Mouse (Mus musculus): ENCODE data around the gene S100pbp. TPM values are rescaled to one million over a fixed set of nuclear protein-coding genes. Genes with fewer than 3 reads are reported as not detected.
"Not testable (repeated sequence)": the region's sequence is repeated elsewhere in the genome, so short reads cannot be mapped to it uniquely, and the experiment has no call there.

The S100pbp gene
- polyA plus RNA-seq, 2 experiments from 2014 or later, result 20.0 to 26.1 TPM

DNA sequence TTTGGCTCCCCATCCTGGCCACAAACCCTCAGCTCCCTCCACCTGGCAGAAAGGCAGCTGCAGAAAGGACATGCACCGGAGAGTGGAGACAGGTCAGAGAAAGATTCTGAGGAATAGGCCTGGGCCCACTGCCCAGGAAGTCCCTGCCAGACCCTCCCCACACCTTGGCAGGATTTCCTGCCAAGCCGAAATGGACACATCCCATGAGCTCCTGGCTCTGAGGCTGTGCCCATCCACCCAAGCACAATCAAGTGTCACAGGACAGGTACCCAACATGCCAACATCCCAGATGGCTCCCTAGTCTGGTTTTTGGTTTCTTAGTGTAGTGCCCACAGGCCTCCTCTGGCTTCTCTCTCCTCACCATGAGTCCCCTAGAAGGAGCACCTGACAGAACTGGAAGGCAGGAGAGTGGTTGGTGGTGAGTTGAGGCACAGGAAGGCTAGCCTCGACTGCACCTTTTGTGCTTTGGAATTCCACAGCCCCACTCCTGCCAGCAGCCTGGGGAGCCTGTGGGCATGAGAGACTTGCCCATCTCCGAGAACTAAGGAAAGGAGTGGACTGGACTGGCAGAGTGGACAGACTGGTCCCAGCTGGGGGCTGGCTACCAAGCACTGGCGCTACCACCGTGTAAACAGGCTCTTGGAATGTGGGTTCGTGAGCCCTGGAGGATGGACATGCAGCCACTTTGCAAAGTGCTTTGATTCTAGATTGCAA lies 31.0 kb upstream of the S100pbp start:
- ATAC-seq, result no peak

DNA sequence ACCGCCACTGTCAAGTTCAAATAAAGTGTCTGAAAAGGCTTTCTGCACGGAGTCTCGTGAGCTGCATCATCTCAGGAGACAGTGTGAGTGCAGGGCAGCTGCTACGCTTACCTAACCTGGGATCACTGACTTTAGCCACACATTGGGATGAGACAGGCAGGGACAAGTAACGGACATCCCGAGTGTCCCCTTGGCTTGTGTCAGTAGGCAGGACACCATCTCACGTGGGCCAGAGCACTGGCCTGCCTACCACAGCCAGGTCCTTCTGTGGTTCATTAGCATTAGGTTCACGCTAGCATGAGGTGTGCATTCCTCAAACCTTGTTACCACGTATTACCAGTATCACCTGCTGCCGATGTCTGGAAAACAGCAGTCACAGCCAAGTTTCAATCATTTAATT lies 29.7 kb upstream of the S100pbp start:
- ATAC-seq, result no peak

GRCm38 (mm10) chr4:129218569-129219175 lies 29.1 kb upstream of the S100pbp start:
- ATAC-seq, result no peak

DNA sequence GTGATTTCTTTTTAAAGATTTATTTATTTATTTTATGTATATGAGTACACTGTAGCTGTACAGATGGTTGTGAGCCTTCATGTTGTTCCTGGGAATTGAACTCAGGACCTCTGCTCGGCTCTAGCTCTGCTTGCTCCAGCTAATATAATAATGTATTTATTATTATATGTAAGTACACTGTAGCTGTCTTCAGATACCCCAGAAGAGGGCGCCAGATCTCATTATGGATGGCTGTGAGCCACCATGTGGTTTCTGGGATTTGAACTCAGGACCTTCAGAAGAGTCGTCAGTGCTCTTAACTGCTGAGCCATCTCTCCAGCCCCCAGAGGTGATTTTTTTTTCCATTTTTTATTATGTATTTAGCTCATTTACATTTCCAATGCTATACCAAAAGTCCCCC lies 23.0 kb upstream of the S100pbp start:
- not testable (repeated sequence) for ATAC-seq

DNA sequence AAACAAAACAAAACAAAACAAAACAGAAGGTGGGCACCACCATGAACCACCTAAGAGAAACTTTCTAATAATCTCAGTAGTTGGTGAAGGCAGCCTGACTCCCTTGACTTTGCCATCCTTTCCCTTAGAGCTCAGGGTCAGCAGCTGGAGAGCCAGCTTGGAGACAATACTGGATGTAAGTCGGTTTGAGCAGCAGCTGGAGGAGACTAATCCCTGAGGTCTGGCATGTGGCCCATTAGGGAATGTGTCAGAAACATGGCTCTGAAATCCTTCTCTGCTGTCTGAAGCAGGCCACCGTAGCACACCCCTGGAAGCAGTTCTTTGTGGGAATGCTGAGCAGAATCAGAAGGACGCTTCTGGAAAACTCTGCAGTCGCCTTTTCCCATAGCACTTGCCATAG lies 21.9 kb upstream of the S100pbp start:
- ATAC-seq, result no peak

DNA sequence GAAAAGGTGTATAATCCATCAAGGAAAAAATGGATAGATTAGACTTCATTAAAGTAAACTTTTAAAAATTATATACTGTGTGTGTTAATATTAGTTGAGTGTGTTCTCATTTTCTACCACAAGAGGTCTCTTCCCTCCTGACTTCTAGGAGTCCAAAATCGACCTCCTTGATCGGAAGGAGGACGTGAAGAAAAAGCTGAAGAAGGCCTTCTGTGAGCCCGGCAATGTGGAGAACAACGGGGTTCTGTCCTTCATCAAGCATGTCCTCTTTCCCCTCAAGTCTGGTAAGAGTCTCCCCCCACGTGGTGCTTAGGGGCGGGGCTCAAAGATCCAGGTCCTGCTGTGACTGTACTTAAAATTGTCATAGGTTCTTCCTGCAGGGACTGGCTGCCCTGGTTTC lies 20.0 kb upstream of the S100pbp start:
- no peak for ATAC-seq

DNA sequence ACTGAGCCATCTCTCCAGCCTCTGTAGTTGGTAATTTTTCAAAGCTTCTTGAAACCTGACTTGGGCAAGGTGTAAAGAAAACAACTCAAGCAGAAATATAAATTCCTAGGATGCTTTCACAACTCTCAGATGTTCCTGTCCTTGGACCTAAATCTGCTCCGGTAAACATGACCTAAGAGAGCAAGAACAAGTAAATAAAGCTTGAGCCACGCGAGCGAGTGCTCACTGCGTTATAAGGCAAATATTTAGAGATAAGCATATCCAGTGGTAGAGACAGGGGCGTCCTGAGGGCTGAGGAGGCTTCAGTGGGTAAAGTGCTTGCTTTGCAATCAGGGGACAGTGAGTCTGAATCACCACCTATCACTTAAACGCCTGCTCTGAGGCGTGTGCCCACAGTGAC lies 17.3 kb upstream of the S100pbp start:
- ATAC-seq, result no peak

- ATAC-seq, result no peak
Observed at GRCm38 (mm10) chr4:129204655-129205054, 15.1 kb upstream of the S100pbp start.

DNA sequence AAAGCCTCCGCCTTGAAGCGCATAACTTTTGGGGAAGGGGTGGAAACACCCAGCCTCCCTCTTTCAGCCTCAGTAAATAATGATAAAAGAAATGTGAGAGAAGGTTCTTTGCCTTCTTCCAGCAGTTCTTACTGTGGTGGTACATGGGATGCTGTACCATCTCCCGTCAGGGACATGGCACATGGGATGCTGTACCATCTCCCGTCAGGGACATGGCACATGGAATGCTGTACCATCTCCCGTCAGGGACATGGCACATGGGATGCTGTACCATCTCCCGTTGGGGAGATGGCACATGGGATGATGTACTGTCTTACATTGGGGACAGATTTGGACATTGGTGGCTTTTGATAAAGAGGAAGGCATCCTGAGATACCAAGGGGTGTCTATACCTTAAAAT lies 8.0 kb upstream of the S100pbp start:
- no peak for ATAC-seq

DNA sequence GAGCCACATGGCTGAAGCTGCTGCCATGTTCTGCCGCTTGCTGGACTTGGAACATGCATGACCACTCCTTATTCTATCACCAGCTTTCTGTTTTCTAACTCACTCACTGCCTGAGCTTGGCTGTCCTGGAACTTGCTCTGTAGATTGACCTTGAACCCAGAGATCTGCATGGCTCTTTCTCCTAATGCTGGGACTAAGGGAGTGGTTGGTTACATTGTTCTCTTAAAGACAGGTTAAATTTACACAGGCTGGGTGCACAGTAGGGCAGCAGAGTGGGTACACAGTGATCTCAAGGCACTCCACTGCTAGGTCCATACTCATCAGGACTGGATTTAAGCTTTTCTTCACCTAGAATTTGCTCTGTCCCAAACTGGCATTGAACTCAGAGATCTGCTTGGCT lies 4.8 kb upstream of the S100pbp start:
- no peak for ATAC-seq

GRCm38 (mm10) chr4:129191691-129192090 lies 2.2 kb upstream of the S100pbp start:
- no peak for ATAC-seq

GRCm38 (mm10) chr4:129190538-129190937 lies 1.0 kb upstream of the S100pbp start:
- no peak for ATAC-seq

DNA sequence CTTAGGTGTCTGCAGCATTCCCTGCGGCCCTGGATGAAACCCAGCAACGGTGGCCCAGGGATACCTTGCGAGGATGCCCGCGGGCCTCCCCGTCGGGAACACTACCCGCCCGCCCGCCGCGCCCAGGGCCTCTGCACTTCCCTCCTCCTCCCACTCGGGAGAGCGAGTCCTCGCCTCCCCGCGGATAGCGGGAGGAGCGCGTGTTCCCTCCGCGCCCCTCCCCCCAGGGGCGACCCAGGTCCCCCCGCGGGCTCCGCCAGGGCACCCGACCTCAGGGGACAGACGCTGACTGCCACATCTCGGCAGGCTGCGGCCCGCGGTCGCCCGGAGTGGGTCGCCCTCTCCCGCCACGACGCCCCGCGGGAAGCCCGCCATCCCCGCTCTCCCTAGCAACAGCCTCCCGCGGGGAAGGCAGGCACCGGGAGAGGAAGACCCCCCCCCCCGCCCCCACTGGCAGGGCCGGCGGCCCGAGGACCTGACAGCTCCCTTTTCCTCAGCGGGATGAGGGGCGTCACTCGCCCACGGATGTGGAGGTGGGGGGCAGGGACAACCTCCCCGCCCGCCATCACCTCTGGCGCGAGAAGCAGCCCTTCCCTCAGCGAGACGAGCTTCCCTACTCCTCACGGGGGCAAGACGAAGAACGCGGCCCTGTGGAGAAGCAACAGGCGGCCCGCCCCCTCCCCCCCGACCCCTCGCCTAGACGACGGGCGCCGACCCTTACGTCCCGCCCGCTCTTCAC lies 555 bp downstream of the S100pbp start:
- no peak for ATAC-seq

- ATAC-seq, result no peak
Observed at GRCm38 (mm10) chr4:129188041-129188659, 1.4 kb downstream of the S100pbp start.

DNA sequence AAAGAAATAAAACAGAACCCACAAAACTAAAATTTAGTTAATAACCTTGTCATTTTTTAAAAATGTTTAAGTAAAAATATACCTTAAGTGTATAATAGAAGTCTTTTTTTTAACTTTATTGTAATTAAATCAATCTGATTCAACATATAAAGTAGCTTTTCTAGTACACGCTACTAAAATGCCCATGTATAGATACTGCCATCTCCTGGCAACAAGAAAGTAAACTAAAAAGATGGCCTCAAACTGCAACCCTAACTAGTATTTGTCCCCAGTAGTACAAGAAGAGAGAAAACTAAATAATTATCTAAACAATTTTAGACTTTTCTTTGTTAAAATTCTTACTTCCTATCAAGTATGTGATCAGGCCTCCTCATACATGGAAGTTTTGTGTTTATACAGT lies 10.0 kb downstream of the S100pbp start:
- ATAC-seq, result no peak

- no peak for ATAC-seq
Observed at GRCm38 (mm10) chr4:129172529-129172928, 17.0 kb downstream of the S100pbp start.

DNA sequence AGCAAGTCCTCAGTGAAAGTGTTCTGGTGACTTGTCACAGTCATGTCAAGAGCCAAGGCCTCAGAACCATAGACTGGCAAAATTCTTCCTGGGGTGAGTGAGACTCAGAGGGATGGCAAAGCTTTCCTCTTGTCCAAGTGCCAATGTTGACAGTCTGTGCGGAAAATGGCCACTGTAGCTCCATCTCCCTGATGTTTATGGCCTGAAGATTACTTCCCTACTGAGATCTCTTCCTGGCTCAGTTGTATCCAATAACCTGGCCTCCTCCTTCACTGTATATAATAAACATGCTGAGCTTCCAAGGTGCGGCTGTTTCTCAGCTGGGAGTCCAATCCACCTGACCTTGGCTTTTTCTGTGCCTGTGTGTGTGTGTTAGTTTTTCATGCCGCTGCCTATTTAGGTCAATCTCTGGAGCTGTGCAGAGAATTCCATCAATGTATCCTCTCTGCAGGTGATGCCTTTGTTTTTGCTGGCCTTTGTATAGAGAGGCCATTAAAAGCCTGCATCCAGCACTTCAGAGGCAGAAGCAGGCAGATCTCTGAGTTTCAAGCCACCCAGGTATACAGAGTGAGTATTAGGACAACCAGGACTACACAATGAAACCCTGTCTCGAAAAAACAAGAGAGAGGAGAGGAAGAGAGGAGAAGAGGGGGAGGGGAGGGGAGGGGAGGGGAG lies 27.8 kb downstream of the S100pbp start:
- ATAC-seq, result no peak

DNA sequence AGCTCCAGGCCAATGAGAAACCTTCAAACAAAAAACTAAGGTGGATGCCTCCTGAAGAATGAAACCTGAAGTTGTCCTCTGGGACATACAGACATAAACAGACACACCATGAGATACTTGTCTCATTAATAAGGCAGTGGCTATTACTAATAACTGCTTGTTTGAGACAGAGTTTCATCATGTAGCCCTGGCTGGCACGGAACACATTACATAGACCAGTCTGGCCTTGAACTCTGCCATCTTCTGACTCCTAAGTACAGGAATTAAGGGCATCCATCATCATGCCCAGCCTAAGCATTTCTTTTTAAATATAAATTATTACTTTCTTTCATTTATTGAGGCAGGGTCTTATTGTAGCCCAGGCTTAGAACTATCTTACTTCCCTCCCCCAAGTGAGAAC lies 28.5 kb downstream of the S100pbp start:
- no peak for ATAC-seq

DNA sequence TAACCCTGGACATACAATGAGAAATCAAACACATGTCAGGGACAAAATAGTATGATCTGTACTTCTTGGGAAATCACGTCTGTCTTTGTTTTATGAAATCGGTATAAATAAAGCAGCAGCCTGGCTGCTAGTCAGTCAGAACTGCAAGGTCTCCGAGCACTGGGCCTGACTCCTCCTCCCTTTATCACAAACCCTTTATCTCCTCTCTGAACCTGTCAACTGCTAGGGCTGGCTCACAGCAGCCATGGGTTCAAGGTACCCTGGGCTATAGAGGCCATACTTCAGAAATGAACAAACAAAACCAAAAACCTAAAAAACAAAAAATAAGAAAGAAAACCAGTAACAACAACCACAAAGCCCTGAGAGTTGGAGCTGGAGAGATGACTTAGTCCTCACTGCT lies 31.0 kb downstream of the S100pbp start:
- ATAC-seq, result no peak

- ATAC-seq, result no peak
Observed at GRCm38 (mm10) chr4:129157541-129157940, 32.0 kb downstream of the S100pbp start.

DNA sequence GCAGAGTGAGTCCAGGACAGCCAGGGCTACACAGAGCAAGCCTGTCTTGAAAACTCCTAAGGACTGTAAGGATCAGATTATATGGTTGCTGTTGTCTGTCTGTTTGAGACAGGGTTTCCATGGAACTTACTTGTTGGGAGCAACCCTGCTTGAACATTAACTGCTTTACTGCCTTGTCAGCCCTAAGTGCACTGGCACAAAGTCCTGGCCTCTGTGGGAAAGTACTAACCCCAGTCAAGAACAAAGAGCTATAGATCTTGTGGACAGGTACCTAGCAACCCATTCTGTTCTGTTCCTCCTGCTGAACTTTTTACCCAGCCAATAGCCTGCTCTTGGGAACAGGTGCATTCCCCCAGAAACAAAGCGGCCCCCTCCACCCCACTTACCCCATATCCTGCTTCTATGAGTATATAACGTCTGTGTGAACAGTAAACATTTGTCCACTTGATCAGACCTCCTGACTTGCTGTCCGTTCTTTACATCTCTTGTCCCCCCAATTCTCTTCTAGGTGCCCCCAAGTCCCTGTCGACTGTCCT lies 38.2 kb downstream of the S100pbp start:
- no peak for ATAC-seq

- no peak for ATAC-seq
Observed at GRCm38 (mm10) chr4:129149321-129149720, 40.2 kb downstream of the S100pbp start.
